20 mouse cellular contexts compared by ENCODE assay signal in genomic region chr7:25121240-25121786, GRCm38 (mm10). TPM values are rescaled to one million over a fixed set of nuclear protein-coding genes. Genes with fewer than 3 reads are reported as not detected.
A peak's percentile ranks its signal among the peaks of the same experiment; 100 is the strongest.
DNase-seq lines count a peak whose midpoint lies in the region; ATAC-seq and TF ChIP-seq lines count a peak whose summit lies in the region.
"Had no signal": no experiment of that assay in that cellular context is flagged by ENCODE, and none has a peak within 500 bp of the region (broad histone marks: within the 10 kb centered on the region; RNA-seq: fewer than 3 reads in every experiment).

No protein-coding gene starts in this region.

- peaks cover 50 to 80% of the 10 kb centered on the region in 2 experiments for H3K36me3 ChIP-seq in CH12.LX (replicated peaks in 1 of 2; ENCODE audit: control insufficient read depth in 1 of 2, insufficient read depth in 1 of 2, low read length in 1 of 2)
- H3K36me3 ChIP-seq: embryonic facial prominence, embryonic 10.5 days; forebrain, embryonic 10.5 days; G1E; heart, embryonic 12.5 days; hindbrain, embryonic 10.5 days had no signal

- no peaks in the 10 kb centered on the region for H3K9me3 ChIP-seq in CH12.LX (replicated peaks; ENCODE audit: low read length)
- H3K9me3 ChIP-seq: embryonic facial prominence, embryonic 10.5 days; forebrain, embryonic 10.5 days; G1E; heart, embryonic 12.5 days; hindbrain, embryonic 10.5 days had no signal

- H3K4me2 ChIP-seq in CH12.LX (ENCODE audit: insufficient read depth, low read depth, poor library complexity, severe bottlenecking) = peak overlapping the region; percentile 90
- H3K4me2 ChIP-seq: heart, embryonic 12.5 days; hindbrain, embryonic 14.5 days had no signal

- dilution Hi-C loops in CH12.LX (cut with MboI; ENCODE audit: extremely low pct_ligation_motif_present, extremely low pct_unique_long_range_greater_than_20kb, low sequenced_read_pairs) = no loop called here

- peak; percentile 15 for DNase-seq in urinary bladder, adult 2 months (ENCODE audit: low spot score)
- no peak for DNase-seq in urinary bladder, postnatal 25 days (ENCODE audit: low spot score)
- DNase-seq in CH12.LX (ENCODE audit: extremely low read depth) = no peak
- no peak for DNase-seq in c-Kit-positive CD71-positive TER-119-positive erythroid progenitor cells, embryonic 14.5 days (ENCODE audit: low spot score)
- no peak for DNase-seq in T-cell, adult 2 months (ENCODE audit: low spot score)
- no peak for DNase-seq in thymus, postnatal 14 days
- DNase-seq: adrenal gland, postnatal 14 days; cerebellum, adult 2 months; gastrocnemius, postnatal 36 days had no signal

- TF ChIP-seq EP300 in CH12.LX (IDR thresholded peaks at IDR 0.05; ENCODE audit: low read length) = peak; percentile 54; the same call in 1 of the 2 replicates

- H3K4me3 ChIP-seq in CH12.LX (replicated peaks in 1 of 3; ENCODE audit: low read depth in 2 of 3, low read length in 2 of 3, poor library complexity in 1 of 3) = peak overlapping the region; percentile 56 to 62 (median 61)
- H3K4me3 ChIP-seq: embryonic facial prominence, embryonic 10.5 days; erythroblast, embryonic 14.5 days; forebrain, embryonic 10.5 days; gastrocnemius, adult 2 months; heart, embryonic 12.5 days; hindbrain, embryonic 10.5 days had no signal

- peaks cover 25 to 70% of the 10 kb centered on the region in 2 experiments for H3K4me1 ChIP-seq in CH12.LX (ENCODE audit: control insufficient read depth in 1 of 2, insufficient read depth in 2 of 2)
- H3K4me1 ChIP-seq: forebrain, embryonic 10.5 days had no signal

- peaks cover 62% of the 10 kb centered on the region for H3K79me2 ChIP-seq in CH12.LX (replicated peaks; ENCODE audit: control insufficient read depth, extremely low read depth, insufficient read depth, poor library complexity, severe bottlenecking)

- TF ChIP-seq CTCF in CH12.LX (conservative IDR thresholded peaks at IDR 0.05 in 1 of 2, IDR thresholded peaks at IDR 0.05 in 1 of 2; ENCODE audit: low read depth in 2 of 2, low read length in 2 of 2) = no peak

- TF ChIP-seq RAD21 in CH12.LX (IDR thresholded peaks at IDR 0.05; ENCODE audit: low read depth, low read length) = no peak

- no peaks in the 10 kb centered on the region for H3K27me3 ChIP-seq in CH12.LX (replicated peaks)

- in situ Hi-C loops in CH12.LX (cut with MboI; ENCODE audit: low pct_ligation_motif_present, low pct_unique_long_range_greater_than_20kb, low sequenced_read_pairs) = no loop called here

- TF ChIP-seq POLR2A in CH12.LX (IDR thresholded peaks at IDR 0.05; ENCODE audit: low read depth, low read length) = peak; percentile 61

- 0 out of 2 replicates have a peak, but pooled peaks have one; percentile 22 for ATAC-seq in erythroblast, adult 5-6 weeks (replicated peaks; ENCODE audit: low FRiP score, poor library complexity, severe bottlenecking)
- ATAC-seq: forebrain, embryonic 14.5 days; intestine, postnatal 0 days had no signal

- H3K9ac ChIP-seq in CH12.LX (ENCODE audit: insufficient read depth, low read depth) = peak overlapping the region; percentile 90
- H3K9ac ChIP-seq: heart, embryonic 12.5 days; hindbrain, embryonic 14.5 days had no signal

- peak overlapping the region; percentile 98 for H3K27ac ChIP-seq in CH12.LX (ENCODE audit: insufficient read depth, low read depth)
- H3K27ac ChIP-seq: embryonic facial prominence, embryonic 10.5 days; forebrain, embryonic 10.5 days; gastrocnemius, adult 2 months; hindbrain, embryonic 10.5 days; hindbrain, embryonic 14.5 days had no signal

TF ChIP-seq in CH12.LX, 34 proteins besides CTCF, POLR2A, EP300 and RAD21:
- TF ChIP-seq BHLHE40 (IDR thresholded peaks at IDR 0.05; ENCODE audit: low read depth, low read length) (peak; percentile 32; the same call in 1 of the 2 replicates), IRF4 (IDR thresholded peaks at IDR 0.05; ENCODE audit: low read depth, low read length) (peak; percentile 42; the same call in 1 of the 2 replicates), CHD2 (IDR thresholded peaks at IDR 0.05; ENCODE audit: low read length) (peak; percentile 48; the same call in 1 of the 2 replicates), ETS1 (conservative IDR thresholded peaks at IDR 0.05; ENCODE audit: low read depth, low read length) (no peak; the same call in 1 of the 2 replicates), ZC3H11A (IDR thresholded peaks at IDR 0.05; ENCODE audit: low read depth, low read length) (no peak), SMC3 (IDR thresholded peaks at IDR 0.05; ENCODE audit: low read depth, low read length) (peak; percentile 15; the same call in 1 of the 2 replicates), POLR2AphosphoS2 (IDR thresholded peaks at IDR 0.05; ENCODE audit: low read depth, low read length) (no peak), UBTF (IDR thresholded peaks at IDR 0.05; ENCODE audit: low read depth, low read length) (peak; percentile 27), CHD1 (IDR thresholded peaks at IDR 0.05; ENCODE audit: low read depth, low read length) (peak; percentile 56; the same call in 1 of the 2 replicates), ZMIZ1 (IDR thresholded peaks at IDR 0.05; ENCODE audit: low read depth, low read length) (peak; percentile 24; the same call in 1 of the 2 replicates), MAX (IDR thresholded peaks at IDR 0.05; ENCODE audit: low read length) (0 out of 2 replicates have a peak, but pooled peaks have one; percentile 24), JUN (IDR thresholded peaks at IDR 0.05; ENCODE audit: insufficient read depth, low read depth, low read length) (0 out of 2 replicates have a peak, but pooled peaks have one; percentile 22), TCF12 (IDR thresholded peaks at IDR 0.05; ENCODE audit: low read depth, low read length) (peak; percentile 48; the same call in 1 of the 2 replicates), MAZ (IDR thresholded peaks at IDR 0.05; ENCODE audit: low read depth, low read length) (peak; percentile 76), SIN3A (IDR thresholded peaks at IDR 0.05; ENCODE audit: low read length) (peak; percentile 72; the same call in 1 of the 2 replicates)

RNA-seq across cellular contexts. Expression of gene Zfp574, which starts 48.9 kb away (rescaled TPM):
- polyA plus RNA-seq in urinary bladder, adult 2 months (2012; rRNA removed) = 23.1 and 27.7 TPM in 2 replicates
- 11.2 and 11.8 TPM in 2 replicates for total RNA-seq in CH12.LX (2012; rRNA removed)
- 2.8 and 3.4 TPM in 2 replicates for total RNA-seq in CH12.LX (2014; rRNA removed)
- polyA plus RNA-seq in CH12.LX (2012; ENCODE audit: insufficient read length, low read depth) = 11.9 and 13.3 TPM in 2 replicates
- total RNA-seq in erythroblast, adult 5-6 weeks (2015; ENCODE audit: low replicate concordance) = 1.9 and 2.7 TPM in 2 replicates
- 2.0 and 2.1 TPM in 2 replicates for total RNA-seq in erythroblast, adult 5-6 weeks (2017; ENCODE audit: low replicate concordance)

RNA-seq across cellular contexts. Expression of gene Grik5, which starts 49.2 kb away (rescaled TPM):
- 30.7 and 34.7 TPM in 2 replicates for polyA plus RNA-seq in urinary bladder, adult 2 months (2012; rRNA removed)
- 0.88 and 2.1 TPM in 2 replicates for total RNA-seq in CH12.LX (2012; rRNA removed)
- total RNA-seq in CH12.LX (2014; rRNA removed) = 0.80 and 1.0 TPM in 2 replicates
- 1.5 and 2.0 TPM in 2 replicates for polyA plus RNA-seq in CH12.LX (2012; ENCODE audit: insufficient read length, low read depth)
- total RNA-seq in erythroblast, adult 5-6 weeks (2015; ENCODE audit: low replicate concordance) = 4.0 and 8.1 TPM in 2 replicates
- 6.6 and 14.4 TPM in 2 replicates for total RNA-seq in erythroblast, adult 5-6 weeks (2017; ENCODE audit: low replicate concordance)

RNA-seq across cellular contexts. Expression of gene Pou2f2, which starts 58.2 kb away (rescaled TPM):
- 0.65 and 1.0 TPM in 2 replicates for polyA plus RNA-seq in urinary bladder, adult 2 months (2012; rRNA removed)
- total RNA-seq in CH12.LX (2012; rRNA removed) = 28.2 and 46.1 TPM in 2 replicates
- total RNA-seq in CH12.LX (2014; rRNA removed) = 7.3 and 8.9 TPM in 2 replicates
- 72.1 and 102 TPM in 2 replicates for polyA plus RNA-seq in CH12.LX (2012; ENCODE audit: insufficient read length, low read depth)
- 3.1 and 4.8 TPM in 2 replicates for total RNA-seq in erythroblast, adult 5-6 weeks (2015; ENCODE audit: low replicate concordance)
- total RNA-seq in erythroblast, adult 5-6 weeks (2017; ENCODE audit: low replicate concordance) = 0.56 and 1.2 TPM in 2 replicates
